Mouse (Mus musculus): Measurements from ENCODE around the gene Aplp1.

The Aplp1 gene

GRCm38 (mm10) chr7:30411023-30411422, 34.3 kb downstream of the Aplp1 start:
- no peak for DNase-seq (ENCODE audit: low read depth, low spot score)

GRCm38 (mm10) chr7:30409789-30410188, 35.5 kb downstream of the Aplp1 start:
- no peak for DNase-seq (ENCODE audit: low read depth, low spot score)

GRCm38 (mm10) chr7:30408639-30409038, 36.7 kb downstream of the Aplp1 start:
- no peak for DNase-seq (ENCODE audit: low read depth, low spot score)

GRCm38 (mm10) chr7:30402343-30402742, 43.0 kb downstream of the Aplp1 start:
- DNase-seq (ENCODE audit: low read depth, low spot score): no peak

GRCm38 (mm10) chr7:30399671-30400070, 45.7 kb downstream of the Aplp1 start:
- no peak for DNase-seq (ENCODE audit: low read depth, low spot score)

- peak; percentile 45 for DNase-seq (ENCODE audit: low read depth, low spot score)
Measured at GRCm38 (mm10) chr7:30394871-30395270, 50.5 kb downstream of the Aplp1 start.

GRCm38 (mm10) chr7:30394379-30394778, 51.0 kb downstream of the Aplp1 start:
- DNase-seq (ENCODE audit: low read depth, low spot score): no peak

- no peak for DNase-seq (ENCODE audit: low read depth, low spot score)
Measured at GRCm38 (mm10) chr7:30393631-30394030, 51.7 kb downstream of the Aplp1 start.

- no peak for DNase-seq (ENCODE audit: low read depth, low spot score)
Measured at GRCm38 (mm10) chr7:30392746-30393520, 52.4 kb downstream of the Aplp1 start.
